Mouse (Mus musculus) hindbrain, embryonic 14.5 days (tissue): ENCODE measurements at regions not wholly inside any gene's neighbourhood (a gene's known extent, or its start where the extent isn't known, plus 50 kb on each side); places are given as distances from the start of the nearest gene placed in this dataset.

ENCODE experiments used
- ATAC-seq: fragments of 200-750 bp; cut with Nextera tagmentation; 2 replicates; pipeline ENCODE4 v1.8.0; 2017; ENCODE audit warnings: moderate number of reproducible peaks, mild to moderate bottlenecking, moderate TSS enrichment, moderate library complexity; ENCODE audit not compliant: low FRiP score
- DNase-seq: peaks from one replicate; pipeline ENCODE4 v3.0.0-alpha.2; 2015; ENCODE audit warnings: low spot score
- H3K27ac ChIP-seq: fragments of 300-500 bp; sonication (generic); 2 replicates; pipeline ENCODE4 v1.5.1; 2014; ENCODE audit warnings: mild to moderate bottlenecking, moderate library complexity
- H3K27me3 ChIP-seq: fragments of 300-500 bp; sonication (generic); 2 replicates; pipeline ENCODE4 v1.6.1; 2014; ENCODE audit warnings: mild to moderate bottlenecking, low read length, mixed read lengths; ENCODE audit not compliant: control insufficient read depth, insufficient read depth
- H3K36me3 ChIP-seq: fragments of 300-500 bp; sonication (generic); replicated peaks from 2 replicates; pipeline ENCODE4 v1.6.1; 2014; ENCODE audit not compliant: control insufficient read depth, insufficient read depth
- H3K4me1 ChIP-seq: fragments of 300-500 bp; sonication (generic); replicated peaks from 2 replicates; pipeline ENCODE4 v1.6.1; 2014; ENCODE audit warnings: antibody characterized with exemption, low read length, mixed read lengths; ENCODE audit not compliant: control insufficient read depth, insufficient read depth
- H3K4me2 ChIP-seq: fragments of 300-500 bp; sonication (generic); replicated peaks from 2 replicates; pipeline ENCODE4 v1.6.1; 2014; ENCODE audit warnings: mild to moderate bottlenecking, moderate library complexity
- H3K4me3 ChIP-seq: fragments of 300-500 bp; sonication (generic); replicated peaks from 2 replicates; pipeline ENCODE4 v1.5.1; 2014; ENCODE audit warnings: mild to moderate bottlenecking, low read length
- H3K9ac ChIP-seq: fragments of 300-500 bp; sonication (generic); 2 replicates; pipeline ENCODE4 v1.6.1; 2014
- H3K9me3 ChIP-seq: fragments of 300-500 bp; sonication (generic); 2 replicates; pipeline ENCODE4 v1.6.1; 2016; ENCODE audit warnings: low read length; ENCODE audit not compliant: control insufficient read depth
- WGBS: fragments of 180-500 bp; shearing (Covaris S2); extraction: QIAGEN DNeasy Blood & Tissue Kit; methylation state at CpG from one replicate; pipeline ENCODE4 v1.1.7; 2014; 5-methylcytosine and 5-hydroxymethylcytosine counted together

DNA sequence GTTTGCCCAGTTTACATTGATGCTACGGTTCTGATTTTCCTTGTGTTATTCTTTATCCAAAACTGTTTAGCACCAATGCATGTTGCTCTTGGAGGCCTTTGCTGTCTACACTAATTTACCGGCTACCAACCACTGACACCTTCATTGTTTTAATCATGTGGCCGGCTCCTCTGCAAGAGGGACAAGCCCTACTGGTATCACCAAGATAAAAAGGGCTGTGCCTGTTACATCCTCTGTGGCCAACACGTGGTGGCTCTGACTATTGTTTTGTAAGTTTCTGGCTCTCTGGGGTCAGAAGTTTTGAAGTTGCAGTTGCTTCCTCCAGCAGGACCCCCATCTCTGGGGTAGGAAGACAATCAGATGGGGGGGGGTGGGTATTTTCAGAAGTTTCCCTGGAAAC is 214.3 kb downstream of the Gm5426 start:
- Histone ChIP-seq H3K4me2 (no peak overlapping the region), H3K9me3 (no peaks in the 10 kb centered on the region), H3K9ac (no peak overlapping the region), H3K36me3 (no peaks in the 10 kb centered on the region), H3K4me3 (no peak overlapping the region), H3K27me3 (no peaks in the 10 kb centered on the region), H3K4me1 (no peaks in the 10 kb centered on the region), H3K27ac (no peak overlapping the region)
- ATAC-seq: no peak
- 65% methylated on average over 4 of the region's 4 CpGs for WGBS
- DNase-seq: no peak

DNA sequence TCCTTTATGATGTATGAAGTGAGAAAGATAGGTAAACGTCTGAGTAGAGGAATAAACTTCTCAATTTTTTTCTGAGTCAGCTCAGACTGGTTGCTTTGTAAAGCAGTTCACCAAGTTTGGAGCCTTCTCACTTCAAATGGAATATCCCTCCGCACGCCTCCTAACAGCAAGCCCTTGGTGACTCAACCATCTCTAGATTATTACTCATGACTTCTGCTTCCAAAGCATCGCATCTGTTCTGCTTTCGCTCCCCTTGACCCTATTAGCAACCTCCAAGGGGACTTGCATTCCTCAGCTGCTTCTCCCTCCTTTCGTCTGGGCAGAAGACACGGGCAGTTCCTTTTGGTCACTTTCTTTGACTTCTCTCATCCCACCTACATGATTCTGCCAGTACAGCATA is 214.9 kb downstream of the Gm5426 start:
- Histone ChIP-seq H3K36me3 (no peaks in the 10 kb centered on the region), H3K4me3 (no peak overlapping the region), H3K4me2 (no peak overlapping the region), H3K9me3 (no peaks in the 10 kb centered on the region), H3K27me3 (no peaks in the 10 kb centered on the region), H3K4me1 (no peaks in the 10 kb centered on the region), H3K9ac (no peak overlapping the region), H3K27ac (no peak overlapping the region)
- 90% methylated on average over 7 of the region's 7 CpGs for WGBS
- no peak for ATAC-seq
- no peak for DNase-seq

DNA sequence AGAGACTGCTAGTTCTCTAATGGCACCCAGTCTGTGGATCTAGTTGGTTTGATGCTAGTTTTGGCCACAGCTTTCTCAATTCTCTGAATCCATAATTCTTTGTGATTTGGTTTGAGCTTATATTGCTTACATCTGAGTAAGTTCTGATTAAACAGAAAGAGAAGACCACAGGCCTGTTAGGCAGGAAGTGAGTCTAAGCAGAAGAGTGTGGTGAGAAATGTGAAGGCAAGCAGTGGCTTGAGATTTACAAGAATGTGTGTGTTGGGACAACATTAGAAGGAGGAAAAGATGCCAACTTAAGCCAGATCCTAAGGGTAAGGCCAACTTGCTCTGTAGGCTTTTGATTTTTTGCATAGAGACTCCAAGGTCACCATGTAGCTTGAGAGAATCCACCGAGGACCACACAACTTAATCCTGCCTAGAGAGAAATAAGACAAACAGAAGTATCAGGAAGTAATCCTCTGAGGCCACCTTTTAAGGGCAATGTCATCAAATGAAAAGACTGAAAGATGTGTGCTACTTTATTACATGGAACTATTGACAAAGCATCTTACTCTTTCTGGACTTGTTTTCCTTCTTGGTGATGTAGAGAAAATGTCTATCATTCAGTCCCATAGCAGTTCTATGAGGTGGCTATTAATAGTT is 220.7 kb downstream of the Gm5426 start:
- no peak for DNase-seq
- no peak overlapping the region for H3K4me3 ChIP-seq
- no peak for ATAC-seq
- no peak overlapping the region for H3K9ac ChIP-seq
- H3K27me3 ChIP-seq: no peaks in the 10 kb centered on the region
- WGBS: 97% methylated on average over 1 of the region's 1 CpGs
- H3K4me2 ChIP-seq: no peak overlapping the region
- H3K36me3 ChIP-seq: no peaks in the 10 kb centered on the region
- H3K9me3 ChIP-seq: no peaks in the 10 kb centered on the region
- no peaks in the 10 kb centered on the region for H3K4me1 ChIP-seq
- H3K27ac ChIP-seq: no peak overlapping the region

DNA sequence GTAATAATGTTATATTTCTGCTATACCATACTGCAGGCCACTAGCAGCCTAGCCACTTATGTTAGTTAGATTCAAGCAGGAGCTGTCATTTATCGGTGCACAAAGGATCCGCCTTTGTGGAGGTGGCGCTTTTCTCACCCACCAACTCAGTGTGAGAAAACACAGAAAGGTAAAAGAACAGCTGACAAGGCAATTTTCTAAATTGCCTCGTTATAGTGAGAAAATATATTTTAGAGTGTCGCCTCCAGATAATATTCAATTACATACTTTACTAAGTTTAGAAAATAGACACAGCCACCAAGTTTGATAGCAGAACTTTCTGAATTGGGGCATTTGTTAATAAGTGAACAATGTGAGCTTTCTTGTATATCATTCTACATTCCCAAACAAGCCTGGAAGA is 221.2 kb downstream of the Gm5426 start:
- 85% methylated on average over 5 of the region's 5 CpGs for WGBS
- Histone ChIP-seq H3K4me1 (no peaks in the 10 kb centered on the region), H3K4me2 (no peak overlapping the region), H3K9ac (no peak overlapping the region), H3K4me3 (no peak overlapping the region), H3K36me3 (no peaks in the 10 kb centered on the region), H3K9me3 (no peaks in the 10 kb centered on the region), H3K27ac (no peak overlapping the region), H3K27me3 (no peaks in the 10 kb centered on the region)
- no peak for DNase-seq
- ATAC-seq: no peak

DNA sequence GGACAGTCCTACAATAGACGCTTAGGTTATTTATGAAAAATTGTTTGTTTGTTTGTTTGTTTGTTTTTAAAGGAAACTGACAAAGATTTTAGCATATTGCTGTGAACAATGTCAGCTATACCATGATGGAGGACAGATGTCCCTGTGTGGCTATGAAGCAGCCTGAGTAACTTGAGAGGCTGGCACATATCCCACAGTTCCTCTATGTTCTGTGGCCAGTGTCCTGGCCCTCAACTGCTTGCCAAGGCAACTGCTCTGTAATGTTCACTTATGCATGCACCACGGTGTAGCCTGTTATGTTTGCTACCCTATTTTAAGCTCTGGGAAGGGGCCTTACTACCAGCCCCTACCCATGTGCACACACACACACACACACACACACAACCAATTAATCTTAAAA is 222.6 kb downstream of the Gm5426 start:
- Histone ChIP-seq H3K36me3 (no peaks in the 10 kb centered on the region), H3K4me3 (no peak overlapping the region), H3K4me2 (no peak overlapping the region), H3K9me3 (no peaks in the 10 kb centered on the region), H3K4me1 (no peaks in the 10 kb centered on the region), H3K27me3 (no peaks in the 10 kb centered on the region), H3K9ac (no peak overlapping the region), H3K27ac (no peak overlapping the region)
- ATAC-seq (no peak), DNase-seq (no peak)
- 83% methylated on average over 2 of the region's 2 CpGs for WGBS

DNA sequence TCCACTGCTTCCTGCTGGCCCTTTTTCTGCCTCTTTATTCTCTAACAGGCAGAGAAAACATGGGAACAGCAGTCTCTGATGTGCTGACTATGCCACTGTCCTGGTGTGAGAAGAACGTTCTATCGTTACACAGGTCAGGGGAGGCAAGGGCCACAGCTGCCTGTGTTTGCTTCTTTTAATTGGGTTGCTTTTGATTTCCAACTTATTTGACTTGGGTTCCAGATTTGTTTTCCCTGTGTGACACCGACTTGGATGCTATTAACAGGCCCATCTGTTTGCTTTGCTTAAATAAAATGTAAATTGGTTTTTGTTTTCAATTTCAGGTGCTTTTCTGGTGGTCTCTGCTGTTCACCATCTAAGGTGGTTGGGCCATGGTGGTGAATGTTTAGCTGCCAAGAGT is 225.8 kb downstream of the Gm5426 start:
- ATAC-seq: no peak
- no peaks in the 10 kb centered on the region for H3K36me3 ChIP-seq
- H3K4me2 ChIP-seq: no peak overlapping the region
- H3K4me1 ChIP-seq: no peaks in the 10 kb centered on the region
- no peaks in the 10 kb centered on the region for H3K27me3 ChIP-seq
- no peak for DNase-seq
- H3K4me3 ChIP-seq: no peak overlapping the region
- no peak overlapping the region for H3K9ac ChIP-seq
- WGBS: 41% methylated on average over 3 of the region's 3 CpGs
- H3K9me3 ChIP-seq: no peaks in the 10 kb centered on the region
- H3K27ac ChIP-seq: no peak overlapping the region

DNA sequence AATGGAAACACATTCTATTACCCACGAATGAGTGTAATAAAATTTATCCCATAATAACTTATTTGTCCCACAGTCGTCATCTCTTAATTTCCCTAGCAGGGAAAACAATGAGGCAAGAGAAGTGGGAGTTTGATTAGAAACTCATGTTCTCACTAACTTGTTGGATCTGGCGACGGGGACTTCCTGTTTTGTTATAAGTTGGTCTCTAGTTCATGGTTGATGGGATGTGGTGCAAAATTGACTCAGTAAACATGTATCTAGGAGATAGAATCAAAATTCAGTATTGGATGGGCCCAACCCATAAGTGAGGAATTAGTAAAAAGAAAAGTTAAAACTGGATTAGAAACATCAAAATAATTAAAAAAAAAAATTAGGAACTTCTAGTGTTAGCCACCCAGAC is 227.5 kb downstream of the Gm5426 start:
- WGBS: 93% methylated on average over 4 of the region's 4 CpGs
- H3K27ac ChIP-seq: no peak overlapping the region
- no peak for ATAC-seq

DNA sequence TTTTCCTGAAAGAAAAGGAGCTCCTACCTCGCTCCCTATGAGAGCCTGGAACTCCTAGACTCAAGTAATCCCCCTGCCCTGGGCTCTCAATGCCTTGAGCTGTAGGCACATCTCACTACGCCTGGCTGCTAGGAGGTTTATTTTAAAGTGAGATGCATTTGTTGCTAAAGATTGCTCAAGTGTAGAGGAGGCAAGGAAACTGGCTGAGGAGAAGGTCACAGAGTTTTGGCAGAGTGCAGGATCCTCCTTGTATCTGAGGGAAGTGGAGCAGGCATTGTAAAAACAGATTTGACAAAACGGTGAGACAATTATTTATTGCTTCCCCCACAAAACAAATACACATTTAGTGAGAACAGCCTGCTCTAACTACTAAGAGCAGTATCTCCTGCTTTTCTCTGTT is 228.7 kb downstream of the Gm5426 start:
- H3K9me3 ChIP-seq: no peaks in the 10 kb centered on the region
- H3K4me1 ChIP-seq: no peaks in the 10 kb centered on the region
- ATAC-seq: no peak
- H3K4me2 ChIP-seq: no peak overlapping the region
- DNase-seq: no peak
- H3K4me3 ChIP-seq: no peak overlapping the region
- H3K36me3 ChIP-seq: no peaks in the 10 kb centered on the region
- no peak overlapping the region for H3K27ac ChIP-seq
- 76% methylated on average over 3 of the region's 3 CpGs for WGBS
- H3K9ac ChIP-seq: no peak overlapping the region
- H3K27me3 ChIP-seq: no peaks in the 10 kb centered on the region

More for the DNA sequence above, 227.5 kb downstream of the Gm5426 start:
- H3K4me1 ChIP-seq: no peaks in the 10 kb centered on the region
- no peaks in the 10 kb centered on the region for H3K36me3 ChIP-seq
- no peaks in the 10 kb centered on the region for H3K27me3 ChIP-seq
- H3K9me3 ChIP-seq: no peaks in the 10 kb centered on the region
- H3K4me2 ChIP-seq: no peak overlapping the region
- H3K4me3 ChIP-seq: no peak overlapping the region
- DNase-seq: no peak
- H3K9ac ChIP-seq: no peak overlapping the region

DNA sequence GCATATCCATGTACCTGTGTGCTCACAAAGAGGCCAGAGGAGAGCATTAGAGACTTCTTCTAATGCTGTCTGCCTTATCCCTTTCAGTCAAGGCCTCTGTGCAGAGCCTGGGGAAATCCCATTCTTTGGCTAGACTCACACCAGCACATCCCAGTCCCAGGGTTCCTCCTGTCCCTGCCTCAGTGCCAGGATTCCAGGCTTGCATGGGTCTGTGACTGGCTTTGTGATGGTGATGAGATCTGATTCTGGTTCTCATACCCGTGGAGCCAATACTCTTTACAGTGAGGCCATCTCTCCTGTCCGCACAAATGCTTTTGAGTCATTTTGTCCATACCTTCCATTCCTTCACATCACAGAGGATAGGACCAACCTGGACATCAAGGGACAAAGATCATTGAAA is 230.5 kb downstream of the Gm5426 start:
- WGBS: 93% methylated on average over 2 of the region's 2 CpGs
- ATAC-seq: no peak

More for the DNA sequence above, 230.5 kb downstream of the Gm5426 start:
- Histone ChIP-seq H3K4me3 (no peak overlapping the region), H3K27ac (no peak overlapping the region), H3K36me3 (no peaks in the 10 kb centered on the region), H3K9ac (no peak overlapping the region), H3K27me3 (no peaks in the 10 kb centered on the region), H3K9me3 (no peaks in the 10 kb centered on the region), H3K4me1 (no peaks in the 10 kb centered on the region), H3K4me2 (no peak overlapping the region)
- DNase-seq: no peak
